Mouse (Mus musculus) intestine, postnatal 0 days (tissue): ENCODE results near the gene S1pr3. TPM values are rescaled to one million over a fixed set of nuclear protein-coding genes. Genes with fewer than 3 reads are reported as not detected.

Experiments used
- ATAC-seq: fragments of 200-750 bp; cut with Nextera tagmentation; 2 replicates; pipeline ENCODE4 v1.8.0; 2017; ENCODE audit warnings: mild to moderate bottlenecking, moderate TSS enrichment, moderate library complexity
- H3K27ac ChIP-seq: fragments of 300-500 bp; sonication (generic); 2 replicates; pipeline ENCODE4 v1.5.1; 2014; ENCODE audit warnings: mild to moderate bottlenecking, low read depth, low read length, moderate library complexity
- H3K27me3 ChIP-seq: fragments of 300-500 bp; sonication (generic); replicated peaks from 2 replicates; pipeline ENCODE4 v1.6.1; 2014; ENCODE audit warnings: low read length, mixed read lengths; ENCODE audit not compliant: control insufficient read depth, insufficient read depth
- H3K36me3 ChIP-seq: fragments of 300-500 bp; sonication (generic); 2 replicates; pipeline ENCODE4 v1.6.1; 2014; ENCODE audit warnings: mild to moderate bottlenecking, moderate library complexity; ENCODE audit not compliant: control insufficient read depth, insufficient read depth
- H3K4me1 ChIP-seq: fragments of 300-500 bp; sonication (generic); replicated peaks from 2 replicates; pipeline ENCODE4 v1.6.1; 2014; ENCODE audit warnings: antibody characterized with exemption, low read length, mixed read lengths; ENCODE audit not compliant: control insufficient read depth, insufficient read depth
- H3K4me2 ChIP-seq: fragments of 300-500 bp; sonication (generic); replicated peaks from 2 replicates; pipeline ENCODE4 v1.6.1; 2014; ENCODE audit warnings: low read depth, mild to moderate bottlenecking, moderate library complexity
- H3K4me3 ChIP-seq: fragments of 300-500 bp; sonication (generic); 2 replicates; pipeline ENCODE4 v1.5.1; 2014; ENCODE audit warnings: low read depth, low read length
- H3K9ac ChIP-seq: fragments of 300-500 bp; sonication (generic); 2 replicates; pipeline ENCODE4 v1.6.1; 2014; ENCODE audit warnings: mild to moderate bottlenecking, low read depth, low read length
- H3K9me3 ChIP-seq: fragments of 300-500 bp; sonication (generic); 2 replicates; pipeline ENCODE4 v1.6.1; 2016; ENCODE audit warnings: mixed run types; ENCODE audit not compliant: control insufficient read depth
- CTCF ChIP-seq: sonication (generic); IDR thresholded peaks from 2 replicates; pipeline ENCODE4 v1.5.1; 2016; ENCODE audit warnings: low read depth, mild to moderate bottlenecking, control low read depth, antibody characterized with exemption, moderate library complexity
- WGBS: fragments of 180-500 bp; shearing (Covaris S2); extraction: QIAGEN DNeasy Blood & Tissue Kit; methylation state at CpG from one replicate; pipeline ENCODE4 v1.1.7; 2014; 5-methylcytosine and 5-hydroxymethylcytosine counted together
- polyA plus RNA-seq: library from polyadenylated mRNA; unstranded; fragments of >200 nt; fragmentation: Nextera tagmentation; extraction: Ambion mirVana; gene quantifications from 2 replicates; pipeline ENCODE4 v1.2.1, GENCODE M21; 2015

The S1pr3 gene
- polyA plus RNA-seq, 1 experiment from 2014 or later = 10.5 TPM

DNA sequence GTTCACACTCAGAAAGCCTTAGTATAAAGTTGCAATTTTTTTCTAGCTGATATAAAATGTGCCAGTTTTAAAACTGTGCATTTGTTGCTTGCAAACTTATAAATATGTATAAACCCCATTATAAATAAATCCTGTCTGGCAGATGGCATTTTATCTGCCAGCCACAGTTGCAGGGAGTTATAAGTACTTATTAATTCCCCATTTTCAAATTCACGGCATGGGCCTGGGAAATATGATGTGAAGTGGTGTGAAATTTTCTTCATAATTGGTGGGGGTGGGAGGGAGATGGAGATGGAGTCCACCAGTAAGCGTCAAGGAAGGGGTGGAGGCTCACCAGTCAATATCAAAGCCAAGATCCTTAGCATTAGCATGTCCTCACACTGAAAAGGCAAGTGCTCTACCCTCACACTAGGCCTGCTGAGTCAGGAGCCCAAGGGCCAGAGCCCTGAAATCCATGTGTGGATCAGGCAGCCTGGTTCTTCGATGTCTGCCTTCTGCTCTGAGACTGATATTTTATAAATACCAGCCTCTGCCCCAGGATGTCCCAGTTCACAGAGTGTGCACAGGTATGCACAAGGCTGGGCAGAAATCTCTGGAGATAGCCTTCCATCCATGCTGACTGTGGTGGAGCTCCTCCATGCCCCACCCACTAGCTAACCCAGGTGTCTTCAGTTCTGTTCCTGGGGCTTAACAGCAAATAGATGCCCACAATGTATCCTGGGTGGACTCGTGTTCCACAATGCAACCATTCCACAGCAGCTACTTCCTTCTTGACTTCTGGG is 17.4 kb downstream of the S1pr3 start:
- H3K36me3 ChIP-seq = no peaks in the 10 kb centered on the region
- no peaks in the 10 kb centered on the region for H3K9me3 ChIP-seq
- TF ChIP-seq CTCF = no peak
- ATAC-seq = no peak
- 82% methylated on average over 4 of the region's 4 CpGs for WGBS
- no peak overlapping the region for H3K27ac ChIP-seq
- H3K4me1 ChIP-seq = no peaks in the 10 kb centered on the region
- H3K4me3 ChIP-seq = no peak overlapping the region
- no peak overlapping the region for H3K4me2 ChIP-seq
- no peaks in the 10 kb centered on the region for H3K27me3 ChIP-seq
- no peak overlapping the region for H3K9ac ChIP-seq

DNA sequence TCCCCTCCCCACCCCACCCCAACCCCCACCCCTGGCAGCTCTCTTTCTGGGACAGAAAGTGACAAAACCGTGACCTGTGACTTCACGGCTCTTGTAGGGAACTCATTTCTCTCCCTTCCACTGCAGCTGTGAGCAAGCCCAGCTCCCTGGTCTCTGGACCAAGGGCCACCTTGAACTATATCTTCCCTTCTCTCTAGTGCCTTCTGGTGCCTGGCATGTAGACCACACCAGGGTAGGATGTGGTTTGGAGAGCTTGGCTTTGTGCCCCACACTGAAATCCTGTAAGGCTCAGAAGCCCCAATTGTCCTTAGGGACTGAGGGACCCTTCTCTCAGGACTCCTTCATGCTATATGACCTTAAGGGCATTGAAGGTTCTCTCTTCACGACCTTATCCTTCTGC is 24.9 kb downstream of the S1pr3 start:
- TF ChIP-seq CTCF = no peak
- ATAC-seq = no peak
- 72% methylated on average over 3 of the region's 3 CpGs for WGBS

DNA sequence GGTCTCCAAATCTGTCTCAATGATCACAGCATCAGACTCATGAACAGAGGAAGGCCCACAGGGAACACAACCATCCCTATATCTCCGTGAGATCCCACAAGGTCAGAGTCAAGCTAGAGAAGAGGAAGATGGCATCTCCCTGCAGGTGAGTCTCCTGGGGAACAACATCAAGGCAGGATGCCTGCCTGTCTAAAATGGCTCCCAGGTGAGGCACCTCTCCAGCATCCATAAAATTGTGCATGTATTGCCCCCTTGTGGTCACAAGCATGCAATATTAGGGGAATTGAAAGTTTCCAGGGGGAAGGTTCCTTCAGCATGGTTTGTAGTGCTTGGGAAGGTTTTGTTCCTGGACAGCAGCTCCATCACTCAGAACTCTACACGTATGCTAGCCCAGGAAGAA is 26.0 kb downstream of the S1pr3 start:
- no peak for ATAC-seq
- H3K4me3 ChIP-seq = no peak overlapping the region
- TF ChIP-seq CTCF = peak; percentile 69
- no peaks in the 10 kb centered on the region for H3K27me3 ChIP-seq
- H3K9ac ChIP-seq = no peak overlapping the region
- no peak overlapping the region for H3K4me2 ChIP-seq
- no peak overlapping the region for H3K27ac ChIP-seq
- 72% methylated on average over 2 of the region's 2 CpGs for WGBS
- no peaks in the 10 kb centered on the region for H3K36me3 ChIP-seq
- no peaks in the 10 kb centered on the region for H3K4me1 ChIP-seq
- no peaks in the 10 kb centered on the region for H3K9me3 ChIP-seq

More for the DNA sequence above, 24.9 kb downstream of the S1pr3 start:
- Histone ChIP-seq H3K9ac (no peak overlapping the region), H3K27me3 (no peaks in the 10 kb centered on the region), H3K27ac (no peak overlapping the region), H3K9me3 (no peaks in the 10 kb centered on the region), H3K4me2 (no peak overlapping the region), H3K4me1 (no peaks in the 10 kb centered on the region), H3K36me3 (no peaks in the 10 kb centered on the region), H3K4me3 (no peak overlapping the region)

DNA sequence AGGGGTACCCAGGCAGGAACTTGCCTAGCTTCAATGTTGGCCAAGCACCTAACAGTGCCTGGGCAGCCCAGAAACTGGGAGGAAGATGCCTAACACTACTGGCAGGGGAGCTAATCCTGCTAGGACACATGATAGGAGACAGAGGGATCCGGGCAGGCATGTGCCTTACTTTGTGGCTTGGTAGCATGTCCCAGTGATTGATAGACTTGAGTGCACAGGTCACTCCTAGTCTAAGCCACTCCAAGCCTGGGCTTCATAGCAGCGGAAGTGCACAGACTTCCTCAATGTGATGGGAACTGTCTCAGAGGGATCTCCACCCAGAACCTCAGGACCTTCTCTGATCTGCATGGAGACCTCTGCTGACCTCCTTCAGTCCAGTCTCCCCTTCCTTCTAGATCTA is 26.7 kb downstream of the S1pr3 start:
- H3K9ac ChIP-seq = no peak overlapping the region
- no peaks in the 10 kb centered on the region for H3K9me3 ChIP-seq
- no peak overlapping the region for H3K4me2 ChIP-seq
- H3K27ac ChIP-seq = no peak overlapping the region
- H3K36me3 ChIP-seq = no peaks in the 10 kb centered on the region
- no peaks in the 10 kb centered on the region for H3K27me3 ChIP-seq
- TF ChIP-seq CTCF = no peak
- H3K4me3 ChIP-seq = no peak overlapping the region
- 65% methylated on average over 2 of the region's 2 CpGs for WGBS
- H3K4me1 ChIP-seq = no peaks in the 10 kb centered on the region
- ATAC-seq = no peak

DNA sequence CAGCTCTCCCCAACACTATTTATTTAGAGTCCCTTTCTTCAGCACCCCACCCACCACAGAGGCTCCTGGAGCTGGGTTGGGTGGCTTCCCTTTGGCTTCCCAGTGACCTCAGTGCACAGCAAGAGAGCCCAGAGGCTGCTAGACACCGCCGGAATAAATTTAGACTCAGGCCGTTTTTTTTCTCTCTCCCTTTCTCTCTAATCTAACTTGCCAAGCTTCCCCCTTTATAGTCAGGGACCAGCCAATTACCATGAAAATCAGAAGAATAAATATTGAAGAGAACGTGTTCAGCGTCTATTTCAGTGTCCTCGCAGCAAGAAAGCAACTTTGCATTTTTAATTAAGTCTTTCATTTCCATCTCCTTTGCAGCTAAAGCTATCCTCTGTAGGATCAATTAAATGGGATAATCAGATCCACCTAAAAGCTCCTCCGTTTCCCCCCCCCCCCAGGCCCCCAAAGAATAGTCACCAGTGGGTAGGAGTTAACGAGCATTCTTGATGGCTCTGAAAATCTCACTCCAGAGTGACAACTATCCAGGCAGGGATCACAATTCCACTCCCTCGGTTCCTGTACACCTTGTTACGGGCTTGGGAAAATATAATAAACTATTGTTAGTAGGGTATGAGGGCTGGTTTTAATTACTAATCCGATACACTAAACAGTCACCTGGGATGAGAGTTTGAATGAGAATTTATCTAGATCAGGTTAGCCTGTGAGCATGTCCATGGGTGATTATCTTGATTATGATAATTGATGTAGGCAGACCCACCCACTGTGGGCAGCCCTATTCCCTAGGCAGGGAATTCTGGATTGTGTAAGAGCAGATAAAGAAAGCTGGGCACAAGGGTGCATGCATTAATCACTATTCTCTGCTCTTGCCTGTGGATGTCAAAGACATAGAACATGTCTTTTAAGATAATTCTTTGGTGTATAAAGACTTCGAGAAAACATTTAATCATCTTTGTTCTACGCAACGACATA is 29.0 kb downstream of the S1pr3 start:
- Histone ChIP-seq H3K4me2 (no peak overlapping the region), H3K36me3 (no peaks in the 10 kb centered on the region), H3K4me1 (no peaks in the 10 kb centered on the region), H3K4me3 (no peak overlapping the region), H3K9me3 (no peaks in the 10 kb centered on the region), H3K9ac (no peak overlapping the region), H3K27ac (no peak overlapping the region), H3K27me3 (no peaks in the 10 kb centered on the region)
- ATAC-seq = no peak
- no peak for TF ChIP-seq CTCF
- 86% methylated on average over 14 of the region's 14 CpGs for WGBS

DNA sequence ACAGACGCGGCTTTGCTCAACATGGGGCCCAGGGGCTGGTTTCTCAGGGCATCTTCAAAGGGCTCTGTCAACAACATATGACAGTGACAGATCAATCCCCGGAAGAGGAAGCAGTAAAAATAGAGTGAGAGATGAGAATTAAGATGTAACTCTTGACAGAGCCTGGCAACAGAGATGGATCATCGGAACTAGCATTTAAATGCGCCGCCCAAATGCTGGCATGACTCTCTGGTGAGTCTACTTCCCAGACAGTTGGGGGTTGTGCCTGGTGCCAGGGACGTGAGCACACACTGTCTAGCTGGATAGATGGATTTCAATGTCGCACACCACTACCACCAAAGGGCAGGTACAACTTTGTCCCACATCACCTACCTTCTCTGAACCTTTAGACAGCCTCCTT is 34.5 kb downstream of the S1pr3 start:
- H3K9me3 ChIP-seq = no peaks in the 10 kb centered on the region
- ATAC-seq = no peak
- no peak overlapping the region for H3K4me3 ChIP-seq
- H3K27me3 ChIP-seq = no peaks in the 10 kb centered on the region
- 84% methylated on average over 8 of the region's 8 CpGs for WGBS
- no peak overlapping the region for H3K27ac ChIP-seq
- TF ChIP-seq CTCF = no peak
- H3K36me3 ChIP-seq = no peaks in the 10 kb centered on the region
- no peaks in the 10 kb centered on the region for H3K4me1 ChIP-seq
- H3K9ac ChIP-seq = no peak overlapping the region
- no peak overlapping the region for H3K4me2 ChIP-seq
